Mouse (Mus musculus): Measurements from ENCODE around the gene Itgb3.

Itgb3 gene

DNA sequence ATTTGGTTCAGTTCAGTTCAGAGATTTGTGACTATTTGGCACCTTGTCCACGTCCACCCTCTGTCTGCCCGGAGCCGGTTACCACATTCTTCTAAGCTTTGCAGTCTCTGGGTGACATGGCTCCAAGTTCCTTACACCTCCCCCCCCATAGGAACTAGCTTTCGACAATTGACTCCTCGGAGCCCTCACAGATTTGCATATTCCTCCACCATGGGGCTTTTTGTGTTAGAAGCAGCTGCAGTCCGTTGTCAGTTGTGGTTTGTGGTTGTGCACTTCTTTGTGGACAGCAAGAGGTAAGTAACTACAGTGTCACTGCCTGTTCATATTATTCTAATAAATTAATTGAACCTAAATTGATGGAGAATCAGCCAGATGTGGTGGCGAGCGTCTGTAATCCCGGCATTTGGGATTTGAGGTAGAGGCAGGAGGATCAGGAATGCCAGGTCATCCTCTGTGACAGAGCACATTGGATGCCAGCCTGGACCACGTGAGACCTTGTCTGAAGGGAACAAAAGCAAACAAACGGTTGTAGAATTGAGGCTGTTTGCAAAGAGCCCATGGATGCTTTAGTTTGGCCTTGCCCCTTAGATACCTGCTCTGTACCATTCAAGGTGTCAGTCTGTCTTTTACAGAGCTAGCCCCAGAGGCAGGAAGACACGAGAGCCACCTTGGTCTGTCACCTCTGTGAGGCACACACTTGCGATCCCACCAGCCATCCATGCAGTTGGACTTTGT is 25.0 kb upstream of the Itgb3 start:
- peak; percentile 71 for DNase-seq (ENCODE audit: low read depth, low spot score)

DNA sequence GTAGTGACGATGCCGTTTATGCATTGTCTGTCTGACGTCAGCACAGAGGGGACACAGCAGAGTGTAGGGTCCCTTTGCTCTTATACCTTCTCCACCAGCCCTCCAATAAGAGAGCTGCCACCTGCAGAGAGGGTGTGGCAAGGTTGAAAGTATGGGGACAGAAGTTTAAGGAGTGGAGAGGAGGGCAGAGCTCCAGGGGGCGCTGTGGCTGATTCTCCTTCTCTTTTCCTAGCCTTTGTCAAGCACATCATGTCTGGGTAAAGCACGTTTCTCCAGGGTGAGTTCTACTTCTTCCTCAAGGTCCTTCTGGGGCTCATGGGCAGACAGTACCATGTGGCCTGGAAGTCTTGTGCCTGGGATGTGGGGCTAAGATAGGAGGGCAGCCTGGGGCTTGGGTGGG is 22.3 kb upstream of the Itgb3 start:
- DNase-seq (ENCODE audit: low read depth, low spot score) = no peak

DNA sequence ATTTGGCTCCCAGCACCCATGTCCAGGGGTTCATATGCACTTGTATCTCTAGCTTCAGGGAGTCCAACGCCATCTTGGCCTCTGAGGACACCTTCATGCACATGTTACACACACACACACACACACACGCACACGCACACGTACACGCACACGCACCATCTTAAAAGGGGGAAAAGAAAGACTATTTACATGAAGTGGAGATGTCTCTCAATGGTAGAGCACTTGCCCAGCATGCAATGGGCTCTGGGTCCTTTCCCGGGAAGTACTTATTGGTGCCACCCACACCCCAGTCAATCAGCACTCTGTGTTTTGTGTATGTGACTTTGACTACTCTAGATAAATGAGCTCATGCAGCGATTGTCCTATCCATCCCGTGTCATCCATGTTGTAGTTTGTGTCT is 19.9 kb upstream of the Itgb3 start:
- DNase-seq (ENCODE audit: low read depth, low spot score) = no peak

DNA sequence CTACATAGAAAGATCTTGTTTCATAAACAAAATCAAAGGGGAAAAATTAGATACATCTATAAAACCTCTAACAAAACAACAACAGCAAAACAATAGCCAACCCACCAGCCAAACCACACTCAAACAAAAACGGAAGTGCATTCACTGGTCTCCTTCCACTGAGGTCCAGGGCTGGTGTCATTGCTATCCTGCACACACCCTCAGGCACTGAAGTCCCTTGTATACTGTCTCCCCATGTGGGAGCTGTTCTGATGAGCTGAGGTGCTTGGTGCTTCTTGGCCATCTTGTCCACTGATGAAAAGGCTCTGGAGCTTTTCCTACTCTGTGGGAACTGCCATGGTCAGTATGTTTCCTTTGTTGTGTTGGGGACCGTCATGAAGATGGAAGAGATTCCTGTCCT is 19.3 kb upstream of the Itgb3 start:
- DNase-seq (ENCODE audit: low read depth, low spot score) = no peak

DNA sequence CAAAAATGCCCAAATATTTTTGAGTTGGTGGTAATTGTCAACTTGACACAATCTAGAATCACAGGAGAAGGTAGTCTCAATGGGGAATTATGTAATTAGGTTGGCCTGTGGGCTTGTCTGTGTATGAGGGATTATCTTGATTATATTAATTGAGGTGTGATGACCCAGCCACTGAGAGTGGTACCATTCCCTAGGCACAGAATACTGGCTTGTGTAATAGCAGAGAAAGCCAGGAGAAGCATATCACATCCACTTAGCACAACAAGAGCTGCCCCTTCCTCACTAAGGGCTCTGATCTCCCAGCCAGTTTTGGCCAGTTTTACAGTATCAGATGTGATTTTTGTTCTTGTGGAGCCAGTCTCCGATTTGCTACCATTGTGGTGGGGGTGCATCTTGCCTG is 18.2 kb upstream of the Itgb3 start:
- no peak for DNase-seq (ENCODE audit: low read depth, low spot score)

DNA sequence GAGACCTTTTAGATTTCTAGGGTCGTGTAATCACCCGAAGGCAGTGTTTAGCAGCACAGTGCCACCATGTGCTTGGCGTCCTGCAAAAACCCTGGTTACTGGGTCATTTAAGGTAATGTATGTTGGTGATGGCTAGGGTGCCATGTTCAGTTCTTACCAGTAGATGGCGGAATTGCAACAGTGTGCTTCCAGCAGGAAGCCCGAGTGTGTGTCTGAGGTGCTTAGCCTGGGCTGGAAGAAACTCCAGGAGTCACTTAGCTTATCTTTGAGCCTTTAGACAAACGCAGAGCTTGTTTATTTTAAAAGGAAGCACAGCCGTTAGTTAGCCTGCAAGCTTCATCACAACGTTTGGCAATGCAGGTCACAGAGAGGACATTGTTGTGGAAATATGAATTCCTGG is 17.7 kb upstream of the Itgb3 start:
- peak; percentile 84 for DNase-seq (ENCODE audit: low read depth, low spot score)

DNA sequence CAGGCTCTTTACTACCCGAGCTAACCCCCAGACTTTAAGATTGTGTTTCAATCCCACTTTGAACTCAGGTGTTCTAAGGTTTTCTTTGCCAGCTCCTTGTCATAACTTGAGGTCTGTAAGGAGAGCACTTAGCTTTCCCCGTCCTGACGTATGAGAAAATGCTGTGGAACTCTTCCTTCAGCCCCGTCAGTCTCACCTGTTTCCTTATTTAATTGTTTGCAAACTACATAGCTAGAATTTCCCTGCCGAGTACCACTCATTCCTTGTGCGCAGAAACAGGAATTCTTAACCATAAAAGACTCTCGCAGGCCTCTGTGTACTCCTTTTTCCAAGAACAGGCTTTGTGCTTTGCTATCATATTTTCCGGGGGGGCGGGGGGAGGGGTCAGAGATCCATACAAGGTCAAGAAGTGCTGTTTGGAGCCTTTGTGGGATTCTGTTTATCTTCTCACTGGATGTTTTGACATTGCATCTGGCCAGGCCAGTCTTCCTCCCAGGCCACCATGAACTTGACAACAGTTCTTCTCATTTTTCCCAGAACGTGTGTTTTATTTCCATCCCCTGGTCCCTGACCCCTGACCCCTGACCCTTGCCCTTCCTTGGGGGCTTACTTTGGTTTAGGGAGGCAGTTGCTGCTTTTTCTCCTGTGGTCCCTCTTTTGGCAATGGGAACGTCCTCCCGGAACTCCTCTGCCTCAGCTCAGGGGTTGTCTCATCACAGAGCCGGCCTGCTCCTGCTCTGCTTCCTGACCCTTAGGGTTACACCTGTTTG is 15.5 kb upstream of the Itgb3 start:
- DNase-seq (ENCODE audit: low read depth, low spot score) = no peak

DNA sequence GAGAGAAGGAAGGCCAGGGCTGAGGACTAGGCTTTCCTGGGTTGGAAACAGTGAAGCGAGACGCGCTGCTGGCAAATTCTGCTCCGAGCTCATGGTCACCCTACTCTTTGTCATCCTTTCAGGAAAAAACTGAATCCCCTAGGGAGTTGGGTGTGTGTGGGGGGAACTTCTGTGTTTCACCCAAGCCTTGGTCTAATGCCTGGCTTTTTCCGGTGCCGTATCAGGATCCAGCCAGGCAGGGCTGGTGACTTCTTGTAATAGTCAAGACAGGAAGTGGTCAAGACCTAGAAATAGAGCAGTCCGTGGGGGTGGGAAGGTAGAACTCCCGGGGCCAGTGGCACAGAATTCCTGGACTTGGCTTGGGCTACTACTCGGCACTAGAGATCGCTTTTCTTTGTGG is 11.4 kb upstream of the Itgb3 start:
- DNase-seq (ENCODE audit: low read depth, low spot score) = no peak

DNA sequence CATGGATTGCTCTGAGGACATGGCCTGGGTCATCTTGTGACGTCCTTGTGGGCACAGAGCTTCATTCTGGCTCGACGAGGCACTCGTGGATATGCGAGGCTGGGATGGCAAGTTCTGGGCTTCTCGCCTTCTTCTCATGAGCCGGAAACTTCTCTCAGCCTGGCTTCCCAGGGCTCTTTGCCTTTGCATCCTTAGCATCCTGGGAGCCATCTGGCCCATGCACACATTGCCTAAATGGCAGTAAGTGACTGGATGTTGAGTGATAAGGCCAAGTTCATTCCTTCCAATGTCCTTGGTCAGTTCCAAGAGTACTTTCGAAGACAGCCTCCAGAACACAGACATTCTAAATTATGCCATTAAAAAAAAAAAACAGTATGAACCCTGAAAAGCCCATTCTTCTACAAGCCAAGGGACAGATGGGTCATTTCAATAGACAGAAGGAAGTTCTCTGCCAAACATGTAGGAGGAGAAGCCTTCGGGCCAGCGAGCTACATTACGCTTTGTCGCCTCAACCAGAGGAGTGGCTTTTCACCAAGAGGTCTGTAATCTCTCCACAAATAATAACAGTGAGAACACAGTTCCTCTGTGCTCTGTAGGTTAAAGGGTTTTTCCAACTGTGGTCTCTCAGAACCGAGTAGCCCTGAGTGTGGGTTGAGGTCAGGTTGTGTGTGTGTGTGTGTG is 8.4 kb upstream of the Itgb3 start:
- peak; percentile 43 for DNase-seq (ENCODE audit: low read depth, low spot score)

DNA sequence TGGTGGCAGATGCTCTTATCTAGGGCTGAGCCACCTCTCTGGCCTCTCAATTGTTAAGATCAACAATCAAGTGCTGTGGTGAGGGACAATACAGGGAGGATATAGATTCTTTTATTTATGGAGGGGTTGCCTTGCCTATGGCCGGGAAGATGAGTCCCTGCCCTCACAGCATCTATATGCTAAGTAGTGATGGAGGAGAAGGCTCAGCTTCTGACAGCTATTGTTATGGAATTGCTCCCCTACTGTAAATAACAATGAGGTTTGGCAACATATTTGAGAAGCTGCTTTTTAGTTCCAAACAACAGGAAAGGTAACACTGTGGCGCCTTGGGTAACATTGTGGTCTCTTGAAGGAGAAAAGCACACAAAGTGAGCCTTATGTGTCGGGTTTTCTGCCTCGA is 7.1 kb upstream of the Itgb3 start:
- no peak for DNase-seq (ENCODE audit: low read depth, low spot score)

DNA sequence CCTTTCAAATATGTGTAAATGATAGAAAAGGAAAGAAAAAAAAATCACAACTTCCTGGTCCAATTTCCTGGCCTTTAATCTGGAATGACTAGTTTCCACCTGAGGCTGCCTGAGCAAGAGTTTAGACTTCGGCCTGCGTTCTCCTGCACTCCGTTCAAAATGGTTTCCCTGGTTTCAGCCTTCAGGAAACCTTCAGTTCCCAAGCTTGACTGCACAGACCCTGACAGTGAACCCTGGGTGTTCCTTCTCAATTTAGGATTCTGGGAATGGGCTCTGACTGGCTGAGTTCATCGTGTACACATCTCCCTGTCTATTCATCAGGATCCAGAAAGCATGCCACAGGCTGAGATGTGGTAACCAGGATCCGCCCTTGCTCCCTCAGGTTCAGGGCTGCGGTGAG is 3.6 kb upstream of the Itgb3 start:
- DNase-seq (ENCODE audit: low read depth, low spot score) = no peak

DNA sequence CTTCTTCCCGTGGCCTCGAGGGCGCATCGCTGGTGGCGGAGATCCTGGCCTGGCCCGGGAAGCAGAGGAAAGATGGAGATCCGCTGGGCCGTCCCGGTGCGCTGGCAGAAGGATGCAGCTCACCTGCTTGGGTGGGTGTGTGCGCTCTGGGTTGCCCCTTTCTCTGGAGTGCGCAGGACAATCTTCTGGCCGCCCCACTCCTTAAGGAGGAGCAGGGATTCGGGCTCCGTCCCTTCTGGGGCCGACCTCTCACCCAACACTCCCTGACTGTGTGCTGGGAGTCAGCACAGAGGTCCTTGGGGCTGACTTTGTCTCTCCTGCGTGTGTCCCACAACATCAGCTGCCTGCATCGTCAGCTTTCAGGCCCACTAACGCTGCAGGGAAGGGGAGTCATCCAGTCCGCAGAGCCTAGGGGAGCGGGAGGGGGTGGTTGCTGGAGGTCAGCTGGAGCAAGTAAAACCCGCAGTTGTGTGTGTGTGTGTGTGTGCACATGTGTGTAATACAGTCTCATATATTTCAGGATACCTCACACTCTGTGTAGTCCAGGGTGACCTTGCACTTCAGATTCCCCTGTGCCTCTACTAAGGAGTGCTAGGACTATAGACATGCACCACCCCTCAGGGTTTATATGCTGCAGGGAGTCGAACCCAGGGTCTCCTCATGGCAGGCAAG is 585 bp downstream of the Itgb3 start:
- no peak for DNase-seq (ENCODE audit: low read depth, low spot score)

DNA sequence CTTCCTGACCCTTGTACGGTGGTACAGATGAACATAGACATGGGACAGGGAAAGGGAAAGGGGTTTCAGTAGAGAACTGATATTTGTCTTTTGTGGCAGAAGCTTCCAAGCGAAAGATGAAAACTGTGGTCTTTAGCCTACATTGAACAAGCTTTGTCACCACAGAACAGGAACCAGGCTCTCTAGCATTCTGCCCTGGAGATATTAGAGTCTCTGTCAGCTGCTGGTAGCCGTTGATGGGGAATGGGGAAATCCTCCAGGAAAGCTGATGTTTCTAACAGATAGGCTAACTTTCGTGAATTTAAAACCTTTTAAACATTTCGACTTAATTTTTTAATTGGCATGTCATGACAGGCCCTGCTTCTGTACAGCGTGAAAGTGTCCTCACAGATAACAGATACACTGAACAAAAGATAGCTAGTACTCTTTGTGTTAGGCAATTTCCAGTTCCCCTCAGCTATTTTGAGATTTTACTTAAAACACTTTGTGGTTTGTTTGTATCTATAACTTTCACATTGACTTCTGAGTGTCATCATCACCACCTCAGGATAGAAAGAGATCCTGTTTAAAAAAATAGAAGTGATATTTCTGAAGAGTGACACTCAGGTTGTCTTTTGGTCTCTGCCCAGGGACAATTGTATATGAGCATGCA is 1.4 kb downstream of the Itgb3 start:
- DNase-seq (ENCODE audit: low read depth, low spot score) = peak; percentile 55

DNA sequence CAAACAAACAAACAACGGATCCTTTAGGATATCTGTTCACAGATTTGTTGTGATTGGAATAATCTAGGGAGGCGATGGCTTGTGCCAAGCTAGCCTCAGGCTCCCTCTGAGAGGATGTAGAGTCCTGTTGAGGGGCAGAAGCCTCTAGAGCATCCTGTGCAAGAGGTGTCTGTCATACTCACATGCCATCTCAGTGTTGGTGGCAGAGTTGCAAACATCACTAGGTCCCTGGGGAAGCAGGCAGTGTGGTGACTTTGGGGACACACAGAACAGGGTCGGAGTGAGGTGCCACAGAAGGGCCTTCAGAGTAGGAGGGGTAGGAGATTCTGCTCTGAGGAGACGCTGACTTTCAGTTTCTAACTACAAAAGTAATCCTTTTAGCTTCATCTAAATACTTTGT is 1.9 kb downstream of the Itgb3 start:
- peak; percentile 36 for DNase-seq (ENCODE audit: low read depth, low spot score)

DNA sequence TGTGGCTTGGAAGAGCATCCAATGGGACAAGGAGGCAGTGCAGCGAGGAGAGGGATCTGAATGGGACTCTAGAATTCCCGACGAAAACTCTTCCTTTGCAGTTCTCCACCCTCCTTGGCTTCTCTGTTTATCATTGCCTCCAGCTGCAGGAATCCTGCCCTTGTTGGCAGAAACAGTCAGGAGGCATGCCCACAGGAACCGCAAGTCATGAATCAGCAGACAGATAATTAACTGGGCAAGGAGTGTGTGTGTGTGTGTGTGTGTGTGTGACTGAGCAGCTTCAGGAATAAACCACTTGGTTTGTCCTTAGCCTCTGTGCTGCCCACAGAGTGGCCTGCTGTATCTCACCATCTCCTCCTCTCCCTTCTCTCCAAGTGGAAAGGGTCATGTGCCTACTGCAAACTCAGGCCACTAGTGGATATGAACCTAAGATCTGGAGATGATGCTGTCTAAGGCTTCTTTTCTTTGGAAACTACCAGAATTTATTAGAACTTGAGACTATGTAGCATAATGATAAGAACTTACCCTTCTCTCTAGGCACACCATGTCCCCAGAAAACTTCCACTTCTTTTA is 3.9 kb downstream of the Itgb3 start:
- DNase-seq (ENCODE audit: low read depth, low spot score) = no peak

DNA sequence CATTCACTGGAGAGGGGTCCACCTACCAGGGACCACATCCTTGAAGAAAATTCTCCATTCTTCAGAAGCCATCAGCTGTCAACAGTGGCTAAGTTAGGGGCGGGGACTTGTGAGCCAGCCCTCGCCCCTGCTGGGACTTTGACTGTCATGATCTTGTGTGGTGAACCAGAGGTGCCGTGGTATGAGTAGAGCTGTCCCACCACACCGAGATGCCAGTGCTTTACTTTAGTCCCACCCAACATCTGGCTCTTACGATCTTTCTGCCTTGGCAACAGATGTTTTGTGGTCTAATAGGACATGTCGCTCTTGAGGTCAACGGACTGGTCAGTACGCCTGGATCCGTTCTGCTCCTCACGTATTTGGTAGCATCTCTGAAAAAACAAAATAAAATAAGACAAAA is 5.8 kb downstream of the Itgb3 start:
- DNase-seq (ENCODE audit: low read depth, low spot score) = peak; percentile 29

DNA sequence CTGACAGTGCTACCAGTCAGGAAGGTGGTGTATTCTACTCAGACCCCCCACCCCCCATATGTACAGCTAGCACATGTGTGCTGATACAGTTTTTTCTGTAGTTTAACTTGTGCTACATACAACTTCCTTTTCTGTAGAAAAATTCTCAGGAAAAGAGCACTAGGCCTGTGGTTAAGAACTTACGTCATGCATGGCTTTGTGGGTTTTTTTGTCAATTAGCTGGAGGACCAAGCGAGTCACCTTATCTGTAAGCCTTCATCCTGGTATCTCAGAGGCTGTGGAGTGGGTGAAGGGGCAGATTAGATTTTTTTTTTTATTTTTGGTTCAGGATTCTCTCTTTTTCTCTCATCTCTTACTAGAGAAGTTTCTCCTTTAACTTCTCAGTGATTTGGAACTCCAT is 6.3 kb downstream of the Itgb3 start:
- peak; percentile 63 for DNase-seq (ENCODE audit: low read depth, low spot score)

DNA sequence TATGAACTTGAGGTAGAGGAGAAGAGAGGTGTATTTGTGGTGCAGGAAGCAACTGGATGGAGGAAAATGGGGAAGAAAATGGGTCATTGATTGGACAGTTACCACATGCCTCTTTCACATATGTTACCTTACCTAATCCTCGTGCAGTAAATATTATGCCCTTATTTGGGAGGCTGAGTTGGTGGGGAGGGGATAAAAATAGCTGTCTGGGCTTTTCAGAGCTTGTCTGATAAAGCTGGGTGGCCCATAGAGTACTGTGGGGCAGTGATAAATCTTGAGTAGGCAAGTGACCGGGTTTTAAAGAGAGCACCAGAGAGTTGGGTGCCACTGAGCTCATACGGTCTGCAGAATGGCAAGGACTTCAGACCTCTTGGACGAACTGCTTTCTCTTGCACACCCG is 8.4 kb downstream of the Itgb3 start:
- DNase-seq (ENCODE audit: low read depth, low spot score) = no peak

DNA sequence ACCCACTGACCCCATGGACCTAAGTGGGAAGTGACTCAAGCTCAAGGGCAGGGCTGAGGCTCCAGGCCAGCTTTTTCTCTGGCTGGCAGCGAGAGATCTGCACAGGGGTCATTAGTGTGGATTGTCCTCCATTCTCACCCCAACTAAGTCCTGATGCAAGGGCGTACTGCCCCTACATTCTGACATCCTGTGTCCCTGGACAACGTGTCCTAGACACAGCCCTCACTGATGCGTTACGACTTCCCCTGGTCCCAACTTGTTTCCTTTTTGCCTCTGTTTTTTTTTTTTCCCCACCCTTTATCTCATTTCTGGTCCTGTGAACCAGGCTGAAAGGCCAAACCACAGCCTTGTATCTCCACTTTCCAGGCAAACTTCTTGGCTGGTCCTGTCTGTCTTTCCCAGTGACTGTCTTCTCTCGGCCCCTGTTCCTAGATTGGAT is 10.9 kb downstream of the Itgb3 start:
- no peak for DNase-seq (ENCODE audit: low read depth, low spot score)

DNA sequence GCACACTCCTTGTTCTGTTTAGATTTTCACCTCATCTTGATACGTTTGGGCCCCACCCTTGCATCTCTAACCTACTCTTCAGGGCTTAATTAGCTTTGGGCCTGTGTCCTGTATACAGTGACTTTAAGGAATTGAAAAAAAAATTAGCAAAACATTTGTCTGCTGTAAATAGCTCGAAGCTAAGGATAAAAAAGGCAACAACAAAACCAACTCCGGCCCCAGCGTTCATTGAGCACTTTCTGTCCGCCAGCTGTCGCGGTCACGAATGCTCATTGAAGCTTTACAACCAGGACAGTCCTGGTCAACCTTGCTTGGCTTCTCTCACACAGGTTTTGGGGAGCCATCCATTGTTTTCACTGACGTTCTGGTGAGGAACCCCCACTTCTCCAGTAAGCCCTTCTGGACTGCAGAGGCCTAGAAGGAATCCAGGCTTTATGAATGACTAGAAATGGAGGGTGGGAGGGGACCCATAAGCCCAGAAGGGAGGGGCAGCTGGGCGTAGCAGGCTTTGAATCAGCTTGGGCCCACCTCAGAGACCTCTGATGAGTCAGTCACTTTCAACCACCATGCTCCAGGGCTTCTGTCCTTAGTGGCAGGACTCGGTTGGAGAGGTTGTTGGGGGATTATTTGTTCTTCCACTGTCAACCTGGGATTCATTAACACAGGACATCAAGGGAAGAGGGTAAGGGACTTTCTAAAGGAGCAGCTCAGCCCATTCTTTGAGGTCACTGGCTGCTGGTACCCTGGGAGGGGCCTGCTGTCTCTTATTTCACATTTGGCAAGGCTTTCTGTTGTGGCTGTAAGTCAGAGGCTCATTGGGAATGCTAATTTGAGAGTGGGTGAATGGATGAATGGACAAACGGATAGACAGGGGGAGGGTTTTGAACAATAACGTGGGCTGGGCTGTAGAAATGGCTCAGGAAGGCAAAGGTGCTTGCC is 11.6 kb downstream of the Itgb3 start:
- DNase-seq (ENCODE audit: low read depth, low spot score) = no peak

Measured in CD4-positive helper T cell, adult 2 months (primary cell).